Mouse (Mus musculus) lung, postnatal 0 days (tissue): Measurements from ENCODE around the gene Srgap2.

Experiments
- CTCF ChIP-seq: IDR thresholded peaks from 2 replicates; pipeline ENCODE4 v1.5.1; 2016; ENCODE audit warnings: antibody characterized with exemption, mild to moderate bottlenecking
- EP300 ChIP-seq: IDR thresholded peaks from 2 replicates; pipeline ENCODE4 v1.6.1; 2016; ENCODE audit warnings: antibody characterized with exemption, mild to moderate bottlenecking, control low read depth

- TF ChIP-seq CTCF, result no peak
- TF ChIP-seq EP300, result no peak
Observed at GRCm38 (mm10) chr1:131543886-131544565, 16.9 kb upstream of the Srgap2 start.
